Comparison of ENCODE assay signal across 17 mouse cellular contexts in the genomic region with DNA sequence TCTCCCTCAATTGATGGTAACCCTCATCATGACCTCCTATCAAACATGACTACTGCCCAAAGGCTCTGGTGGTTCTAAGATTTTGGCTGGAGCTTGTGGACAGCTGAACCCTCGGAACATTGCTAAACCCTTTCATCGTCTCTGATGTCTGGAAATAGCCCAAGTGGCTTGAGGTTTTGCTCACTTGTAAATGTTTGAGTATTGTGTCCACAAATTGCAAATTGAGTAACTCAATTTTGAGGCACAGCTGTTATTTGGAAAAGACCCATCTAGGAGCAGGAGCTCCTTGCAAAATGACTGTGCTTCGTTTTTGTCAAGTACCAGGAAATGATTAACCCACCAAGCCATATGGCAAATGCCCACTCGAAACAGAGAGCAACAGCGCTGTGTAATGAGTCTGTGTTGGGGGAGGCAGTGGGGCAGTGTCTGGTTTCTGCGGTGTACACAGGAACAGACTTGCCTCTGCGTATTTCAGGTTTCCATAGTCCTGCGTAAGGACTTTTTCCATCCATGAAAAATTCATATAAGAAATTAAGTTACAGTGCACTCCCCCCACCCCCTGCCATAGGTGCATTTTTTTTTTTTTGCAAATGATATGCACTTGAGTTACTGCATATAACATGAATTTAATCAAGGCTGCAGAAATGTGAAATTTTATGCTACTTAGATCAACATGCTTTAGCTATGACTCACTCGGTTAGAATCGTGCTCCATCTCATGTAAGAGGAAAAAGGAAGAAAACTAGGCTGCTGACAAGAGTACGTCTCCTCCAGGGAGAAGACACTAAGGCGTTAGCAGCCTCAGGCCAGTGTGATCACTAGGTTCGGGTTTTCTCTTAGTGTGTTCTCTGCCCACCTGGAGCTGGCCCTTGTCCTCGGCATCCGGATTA. TPM values are rescaled to one million over a fixed set of nuclear protein-coding genes. Genes with fewer than 3 reads are reported as not detected.
DNase-seq lines count a peak whose midpoint lies in the region; ATAC-seq and TF ChIP-seq lines count a peak whose summit lies in the region.
"Had no signal": no experiment of that assay in that cellular context is flagged by ENCODE, and none has a peak within 500 bp of the region (broad histone marks: within the 10 kb centered on the region; RNA-seq: fewer than 3 reads in every experiment).

No protein-coding gene starts in this region.

- DNase-seq in frontal cortex, adult 2 months (ENCODE audit: extremely low spot score in 1 of 2, low spot score in 1 of 2), result peak; percentile 38 to 72
- DNase-seq in frontal cortex, postnatal 10 days (ENCODE audit: low spot score in 2 of 2), result no peak
- peak; percentile 19 for DNase-seq in limb, embryonic 14.5 days (ENCODE audit: low spot score)
- no peak for DNase-seq in limb, embryonic 10.5 days (ENCODE audit: low spot score)
- DNase-seq in lung, postnatal 36 days, result peak; percentile 57
- DNase-seq in thymus, postnatal 14 days, result no peak
- no peak for DNase-seq in stomach, postnatal 0 days (ENCODE audit: low spot score)
- DNase-seq: adrenal gland, postnatal 36 days; cerebellum, postnatal 10 days; gastrocnemius, postnatal 14 days; heart, postnatal 4 days; spleen, adult 18-20 months had no signal

- H3K4me1 ChIP-seq in limb, embryonic 14.5 days (ENCODE audit: control insufficient read depth, insufficient read depth, low read length), result 0 out of 2 replicates have a peak, but pooled peaks cover 5% of the 10 kb centered on the region
- peaks cover 3% of the 10 kb centered on the region; the same call in 1 of the 2 replicates for H3K4me1 ChIP-seq in limb, embryonic 10.5 days
- peaks cover 34% of the 10 kb centered on the region for H3K4me1 ChIP-seq in embryonic facial prominence, embryonic 13.5 days
- no peaks in the 10 kb centered on the region; the same call in 1 of the 2 replicates for H3K4me1 ChIP-seq in stomach, postnatal 0 days (replicated peaks; ENCODE audit: control insufficient read depth, insufficient read depth)
- H3K4me1 ChIP-seq: liver, embryonic 15.5 days; neural tube, embryonic 13.5 days had no signal

- no peak overlapping the region for H3K4me3 ChIP-seq in limb, embryonic 14.5 days (replicated peaks; ENCODE audit: low read length)
- no peak overlapping the region for H3K4me3 ChIP-seq in limb, embryonic 10.5 days
- no peak overlapping the region for H3K4me3 ChIP-seq in embryonic facial prominence, embryonic 13.5 days
- no peak overlapping the region for H3K4me3 ChIP-seq in stomach, postnatal 0 days (ENCODE audit: low read depth, low read length)
- H3K4me3 ChIP-seq: liver, embryonic 15.5 days; midbrain, embryonic 13.5 days; neural tube, embryonic 13.5 days had no signal

- no peak for TF ChIP-seq CTCF in stomach, postnatal 0 days (IDR thresholded peaks at IDR 0.05; ENCODE audit: low read depth)

- no peak overlapping the region for H3K4me2 ChIP-seq in limb, embryonic 14.5 days (replicated peaks; ENCODE audit: low read depth, low read length, severe bottlenecking)
- peak overlapping the region; percentile 27 for H3K4me2 ChIP-seq in embryonic facial prominence, embryonic 13.5 days
- H3K4me2 ChIP-seq in stomach, postnatal 0 days (replicated peaks; ENCODE audit: low read depth), result no peak overlapping the region
- H3K4me2 ChIP-seq: liver, embryonic 15.5 days; midbrain, embryonic 13.5 days; neural tube, embryonic 13.5 days had no signal

- no peak for TF ChIP-seq POLR2A in limb, embryonic 14.5 days (IDR thresholded peaks at IDR 0.05; ENCODE audit: borderline replicate concordance, extremely low read depth, insufficient read depth, insufficient read length)

- H3K9ac ChIP-seq in limb, embryonic 14.5 days (ENCODE audit: low read depth, low read length, severe bottlenecking), result no peak overlapping the region
- H3K9ac ChIP-seq in embryonic facial prominence, embryonic 13.5 days, result no peak overlapping the region
- no peak overlapping the region for H3K9ac ChIP-seq in stomach, postnatal 0 days (ENCODE audit: low read length)
- H3K9ac ChIP-seq: liver, embryonic 15.5 days; midbrain, embryonic 13.5 days; neural tube, embryonic 13.5 days had no signal

- TF ChIP-seq EP300 in stomach, postnatal 0 days (optimal IDR thresholded peaks at IDR 0.05), result no peak

- no peak for ATAC-seq in limb, embryonic 14.5 days (ENCODE audit: low FRiP score, low read depth)
- ATAC-seq in embryonic facial prominence, embryonic 13.5 days (ENCODE audit: insufficient number of reproducible peaks, insufficient read depth, low FRiP score, low TSS enrichment, low read depth), result 0 out of 2 replicates have a peak, but pooled peaks have one; percentile 50
- no peak for ATAC-seq in stomach, postnatal 0 days (ENCODE audit: low FRiP score, low TSS enrichment)
- ATAC-seq: intestine, postnatal 0 days; midbrain, embryonic 13.5 days had no signal

- H3K36me3 ChIP-seq in limb, embryonic 14.5 days (ENCODE audit: control insufficient read depth, insufficient read depth, low read length), result no peaks in the 10 kb centered on the region
- H3K36me3 ChIP-seq in limb, embryonic 10.5 days, result no peaks in the 10 kb centered on the region
- H3K36me3 ChIP-seq in embryonic facial prominence, embryonic 13.5 days, result no peaks in the 10 kb centered on the region
- no peaks in the 10 kb centered on the region for H3K36me3 ChIP-seq in stomach, postnatal 0 days (ENCODE audit: control insufficient read depth, insufficient read depth, low read length)
- H3K36me3 ChIP-seq: midbrain, embryonic 13.5 days; neural tube, embryonic 13.5 days had no signal

- WGBS in limb, embryonic 14.5 days, result 44% methylated on average over 15 of the region's 15 CpGs
- WGBS in limb, embryonic 10.5 days, result 88% methylated on average over 15 of the region's 15 CpGs
- 33% methylated on average over 15 of the region's 15 CpGs for WGBS in embryonic facial prominence, embryonic 13.5 days
- 53% methylated on average over 15 of the region's 15 CpGs for WGBS in stomach, postnatal 0 days

- H3K27me3 ChIP-seq in limb, embryonic 14.5 days (ENCODE audit: control insufficient read depth, insufficient read depth, low read length), result no peaks in the 10 kb centered on the region
- H3K27me3 ChIP-seq in limb, embryonic 10.5 days (ENCODE audit: low read depth, poor library complexity, severe bottlenecking), result no peaks in the 10 kb centered on the region
- no peaks in the 10 kb centered on the region for H3K27me3 ChIP-seq in embryonic facial prominence, embryonic 13.5 days
- no peaks in the 10 kb centered on the region for H3K27me3 ChIP-seq in stomach, postnatal 0 days (ENCODE audit: control insufficient read depth, insufficient read depth, low read length)
- H3K27me3 ChIP-seq: liver, embryonic 15.5 days; midbrain, embryonic 13.5 days; neural tube, embryonic 13.5 days had no signal

- no peak overlapping the region for H3K27ac ChIP-seq in limb, embryonic 14.5 days (replicated peaks; ENCODE audit: low read depth, low read length)
- H3K27ac ChIP-seq in limb, embryonic 10.5 days, result no peak overlapping the region
- H3K27ac ChIP-seq in embryonic facial prominence, embryonic 13.5 days, result peak overlapping the region; percentile 62
- no peak overlapping the region for H3K27ac ChIP-seq in stomach, postnatal 0 days (replicated peaks)
- H3K27ac ChIP-seq: liver, embryonic 15.5 days; midbrain, embryonic 13.5 days; neural tube, embryonic 13.5 days had no signal

- H3K9me3 ChIP-seq in limb, embryonic 14.5 days (ENCODE audit: control insufficient read depth, low read length), result no peaks in the 10 kb centered on the region
- no peaks in the 10 kb centered on the region for H3K9me3 ChIP-seq in limb, embryonic 10.5 days (replicated peaks)
- H3K9me3 ChIP-seq in embryonic facial prominence, embryonic 13.5 days, result no peaks in the 10 kb centered on the region
- H3K9me3 ChIP-seq in stomach, postnatal 0 days (ENCODE audit: control insufficient read depth, low read length), result no peaks in the 10 kb centered on the region
- H3K9me3 ChIP-seq: liver, embryonic 15.5 days; midbrain, embryonic 13.5 days; neural tube, embryonic 13.5 days had no signal

RNA-seq across cellular contexts. Expression of a gene that starts 50.9 kb away (rescaled TPM):
- polyA plus RNA-seq in frontal cortex, adult 2 months (2012; rRNA removed), result 3.3 and 3.7 TPM in 2 replicates
- polyA plus RNA-seq in limb, embryonic 14.5 days (2012; rRNA removed), result 3.5 and 3.9 TPM in 2 replicates
- polyA plus RNA-seq in limb, embryonic 14.5 days (2014; fragmentation: Nextera tagmentation; extraction: Ambion mirVana), result 5.9 and 7.1 TPM in 2 replicates
- 2.3 and 3.6 TPM in 2 replicates for polyA plus RNA-seq in limb, embryonic 10.5 days (2016; fragmentation: Nextera tagmentation; extraction: Ambion mirVana)
- polyA plus RNA-seq in embryonic facial prominence, embryonic 13.5 days (2015; fragmentation: Nextera tagmentation; extraction: Ambion mirVana), result 6.3 and 6.7 TPM in 2 replicates
- 7.1 and 7.7 TPM in 2 replicates for polyA plus RNA-seq in stomach, postnatal 0 days (2015; fragmentation: Nextera tagmentation; extraction: Ambion mirVana)

Comparison
In these comparisons a context has a peak if more than half of its experiments do, and no peak if none do; other contexts are left out.
1. DNase-seq: peak in frontal cortex, adult 2 months (2 of 2), limb, embryonic 14.5 days (single experiment) and lung, postnatal 36 days (single experiment); none in frontal cortex, postnatal 10 days (0 of 2), limb, embryonic 10.5 days (single experiment), thymus, postnatal 14 days (single experiment) and stomach, postnatal 0 days (single experiment).